Mouse (Mus musculus): ENCODE measurements around the gene Pard3.

GRCm38 (mm10) chr8:127569212-127569611 is 505.5 kb downstream of the Pard3 start:
- TF ChIP-seq CTCF (IDR thresholded peaks at IDR 0.05; ENCODE audit: insufficient read depth, low read depth, low read length) (no peak), POLR2A (IDR thresholded peaks at IDR 0.05; ENCODE audit: insufficient read depth, low read depth, low read length) (no peak)
